Mouse (Mus musculus) ZHBTc4 (cell line): ENCODE results near the gene Carmil3.

Experiments used
- DNase-seq: peaks from one replicate; pipeline ENCODE4 v3.0.0-alpha.2; 2011; ENCODE audit warnings: low read depth, low spot score

Gene Carmil3

DNA sequence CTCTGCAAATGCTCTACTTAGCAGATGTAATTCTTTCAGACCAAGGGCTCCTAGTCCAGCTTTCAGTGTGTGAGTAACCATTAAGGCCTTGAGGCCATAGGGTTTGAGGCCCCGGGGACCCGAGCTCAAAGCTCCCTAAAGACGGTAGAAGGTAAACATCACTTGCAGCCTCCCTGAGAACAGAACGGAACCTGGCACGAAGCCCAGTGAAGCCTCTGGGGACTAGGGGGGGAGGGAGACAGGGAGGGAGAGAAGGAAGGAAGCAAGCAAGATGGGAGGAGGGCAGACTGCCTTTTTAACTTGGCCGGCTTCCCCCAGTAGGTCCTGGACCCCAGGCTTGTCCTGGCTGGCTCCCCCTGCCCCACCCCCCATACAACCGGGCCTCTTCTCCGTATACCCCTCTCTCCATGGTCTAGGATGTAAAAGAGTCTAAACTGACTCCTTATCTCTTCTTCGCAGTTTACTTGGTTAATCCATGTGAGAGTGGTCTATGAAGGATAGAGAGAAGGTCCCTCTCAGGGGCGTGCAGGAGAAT is 50.4 kb downstream of the Carmil3 start:
- peak; percentile 26 for DNase-seq

DNA sequence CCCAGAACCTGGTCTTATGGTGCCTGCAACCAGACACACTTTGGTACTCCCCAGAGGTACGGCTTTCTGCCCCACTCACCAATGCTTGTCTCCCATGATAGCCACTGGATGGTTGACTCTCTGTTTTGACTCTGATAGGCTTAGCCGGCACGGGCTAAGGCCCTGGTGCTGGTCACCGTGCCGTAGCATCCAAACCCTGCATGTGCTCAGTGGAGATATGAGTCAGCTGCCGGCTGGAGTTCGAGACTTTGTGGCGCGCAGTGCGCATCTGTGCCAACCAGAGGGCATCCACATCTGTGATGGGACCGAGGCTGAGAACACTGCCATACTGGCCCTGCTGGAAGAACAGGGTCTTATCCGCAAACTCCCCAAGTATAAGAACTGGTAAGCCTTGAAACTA is 51.8 kb downstream of the Carmil3 start:
- no peak for DNase-seq

DNA sequence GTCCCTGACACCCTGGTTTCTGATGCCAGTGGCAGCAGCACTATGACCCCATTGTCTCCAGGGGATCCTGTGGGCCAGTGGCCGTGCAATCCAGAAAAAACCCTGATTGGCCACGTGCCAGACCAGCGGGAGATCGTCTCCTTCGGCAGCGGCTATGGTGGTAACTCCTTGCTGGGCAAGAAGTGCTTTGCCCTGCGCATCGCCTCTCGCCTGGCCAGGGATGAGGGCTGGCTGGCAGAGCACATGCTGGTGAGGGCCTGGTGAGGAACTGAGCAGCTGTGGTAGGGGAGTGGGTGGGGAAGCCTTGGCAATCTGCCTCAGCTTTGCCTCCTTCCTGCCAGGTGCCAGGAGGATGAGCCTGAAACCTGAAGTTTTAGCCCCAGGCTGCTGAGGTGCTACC is 53.9 kb downstream of the Carmil3 start:
- no peak for DNase-seq

GRCm38 (mm10) chr14:55550191-55550590 is 59.7 kb downstream of the Carmil3 start:
- DNase-seq = no peak

- peak; percentile 82 for DNase-seq
These were observed 60.9 kb downstream of the Carmil3 start for GRCm38 (mm10) chr14:55551347-55551746.

GRCm38 (mm10) chr14:55551794-55552193 is 61.3 kb downstream of the Carmil3 start:
- no peak for DNase-seq

- DNase-seq = peak; percentile 20
These were observed 64.2 kb downstream of the Carmil3 start for GRCm38 (mm10) chr14:55554635-55555034.

DNA sequence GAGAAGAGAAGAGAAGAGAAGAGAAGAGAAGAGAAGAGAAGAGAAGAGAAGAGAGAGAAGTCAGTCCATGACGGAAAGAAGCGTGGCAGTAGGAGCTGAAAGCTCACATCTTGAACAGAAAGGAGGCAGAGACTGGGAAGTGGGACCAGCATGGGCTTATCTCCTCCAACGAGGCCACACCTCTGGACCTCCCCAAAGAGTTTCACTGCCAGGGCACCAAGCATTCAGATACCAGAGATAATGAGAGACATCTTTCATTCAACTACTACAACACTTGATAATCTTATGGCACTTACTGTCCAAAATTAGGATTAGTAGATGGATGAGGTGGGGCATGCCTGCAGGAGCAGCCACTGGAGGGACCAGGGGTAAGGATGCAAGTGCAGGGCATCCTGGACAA is 65.3 kb downstream of the Carmil3 start:
- DNase-seq = no peak

- DNase-seq = peak; percentile 83
These were observed 66.6 kb downstream of the Carmil3 start for GRCm38 (mm10) chr14:55557003-55557402.

DNA sequence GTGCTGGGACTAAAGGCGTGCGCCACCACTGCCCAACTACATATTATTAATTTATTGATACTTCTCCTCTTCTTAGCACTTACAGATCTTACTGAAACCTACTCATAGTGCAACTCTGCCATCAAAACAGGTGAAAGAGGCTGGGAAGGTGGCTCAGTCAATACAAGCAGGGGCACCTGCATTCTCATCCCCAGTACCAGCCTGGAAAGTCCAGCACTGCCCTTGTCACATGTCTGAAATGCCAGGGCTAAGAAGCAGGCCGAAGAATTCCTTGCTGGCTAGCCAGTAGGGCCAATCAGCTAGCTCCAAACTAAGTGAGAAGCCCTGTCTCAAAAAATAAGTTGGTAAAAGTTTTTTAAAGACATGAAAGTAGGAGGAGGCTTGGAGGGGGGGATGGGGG is 67.1 kb downstream of the Carmil3 start:
- no peak for DNase-seq
